Mouse (Mus musculus): Measurements from ENCODE around the gene Gm973. TPM values are rescaled to one million over a fixed set of nuclear protein-coding genes. Genes with fewer than 3 reads are reported as not detected.
A peak's percentile ranks its signal among the peaks of the same experiment; 100 is the strongest.

Gene Gm973
- polyA plus RNA-seq, 1 experiment from 2014 or later, result 9.5 TPM

DNA sequence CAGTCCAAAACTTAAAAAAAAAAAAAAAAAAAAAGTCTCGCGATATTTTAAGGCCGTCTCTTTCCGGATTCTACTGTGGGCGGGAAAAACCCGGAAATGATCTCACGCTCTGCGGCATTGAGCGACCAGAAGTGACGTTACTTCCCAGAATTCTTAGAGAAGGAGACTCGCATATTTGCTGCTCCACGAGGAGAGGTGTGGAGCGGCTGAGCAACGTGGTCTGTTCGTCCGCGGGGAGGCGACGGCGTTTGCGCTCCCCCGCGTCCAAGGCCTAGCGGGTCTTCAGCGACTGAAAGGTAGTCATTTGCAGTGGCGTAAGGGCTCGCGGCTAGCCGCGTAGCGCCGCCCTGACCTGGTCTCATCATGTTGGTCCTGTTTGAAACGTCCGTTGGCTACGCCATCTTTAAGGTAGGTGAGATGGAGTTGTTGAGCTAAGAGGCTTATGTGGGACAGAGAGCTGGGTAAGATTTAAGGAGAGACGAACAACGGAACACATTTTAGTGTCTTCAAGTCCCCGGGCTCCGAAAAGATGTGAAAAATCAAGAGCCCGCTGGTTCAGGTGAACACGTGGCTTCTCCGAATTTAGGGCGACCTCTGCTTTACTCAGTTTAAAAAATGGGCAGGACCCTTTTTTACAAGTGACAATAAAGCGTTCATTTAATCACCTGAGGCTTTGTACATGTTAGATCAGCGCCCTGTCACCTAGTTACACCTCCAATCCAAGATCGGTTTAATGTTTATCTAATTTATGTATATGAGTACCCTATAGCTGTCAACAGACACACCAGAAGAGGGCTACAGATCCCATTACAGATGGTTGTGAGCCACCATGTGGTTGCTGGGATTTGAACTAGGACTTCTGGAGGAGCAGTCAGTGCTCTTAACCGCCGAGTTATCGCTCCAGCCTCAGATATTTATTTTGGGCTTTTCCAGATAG, 169.0 kb downstream of the Gm973 start, which contains the start of gene Nop58:
Nop58 (plus strand) TSS at position 153 of the 937 bp plus-strand sequence.
- H3K4me2 ChIP-seq (replicated peaks; ENCODE audit: low read depth, low read length), result peak within 1 kb of the TSS; percentile 74
- WGBS, result under 1% methylated on average over 49 of the region's 49 CpGs

More for the DNA sequence above, 169.0 kb downstream of the Gm973 start, which contains the start of gene Nop58:
- H3K9ac ChIP-seq (ENCODE audit: low read depth, low read length), result peak within 1 kb of the TSS; percentile 66
- H3K9me3 ChIP-seq (ENCODE audit: control insufficient read depth, low read length), result no peaks in the 10 kb centered on the region
- peak; percentile 96 for ATAC-seq (ENCODE audit: low FRiP score)
- H3K27me3 ChIP-seq (ENCODE audit: control insufficient read depth, insufficient read depth, low read length), result no peaks in the 10 kb centered on the region
- H3K4me1 ChIP-seq (replicated peaks; ENCODE audit: control insufficient read depth, insufficient read depth, low read length), result 0 out of 2 replicates have a peak, but pooled peaks cover 2% of the 10 kb centered on the region
- H3K36me3 ChIP-seq (ENCODE audit: control insufficient read depth, insufficient read depth, low read length), result no peaks in the 10 kb centered on the region
- no peak within 1 kb of the TSS; the same call in 1 of the 2 replicates for H3K27ac ChIP-seq (ENCODE audit: low read depth, low read length)
- DNase-seq (ENCODE audit: low spot score), result peak; percentile 93
- peak within 1 kb of the TSS; percentile 69 for H3K4me3 ChIP-seq (ENCODE audit: low read depth, low read length)

Other genes starting within 250 kb of the Gm973 start
- gene Fzd7, start 33.8 kb upstream of the Gm973 start, polyA plus RNA-seq (2014; fragmentation: Nextera tagmentation; extraction: Ambion mirVana), result 13.0 and 15.4 TPM in 2 replicates
- 571 and 586 TPM in 2 replicates for gene Sumo1, start 154.6 kb downstream of the Gm973 start, polyA plus RNA-seq (2014; fragmentation: Nextera tagmentation; extraction: Ambion mirVana)
- gene Nop58, start 168.7 kb downstream of the Gm973 start, polyA plus RNA-seq (2014; fragmentation: Nextera tagmentation; extraction: Ambion mirVana), result 271 and 284 TPM in 2 replicates
- 14.1 and 17.0 TPM in 2 replicates for gene Bmpr2, start 247.1 kb downstream of the Gm973 start, polyA plus RNA-seq (2014; fragmentation: Nextera tagmentation; extraction: Ambion mirVana)

Measured in hindbrain, embryonic 11.5 days (tissue).